Mouse (Mus musculus) kidney, embryonic 16.5 days (tissue): Measurements from ENCODE around the gene Zfp748. TPM values are rescaled to one million over a fixed set of nuclear protein-coding genes. Genes with fewer than 3 reads are reported as not detected.

ENCODE experiments used
- ATAC-seq: fragments of 200-750 bp; cut with Nextera tagmentation; 2 replicates; pipeline ENCODE4 v1.8.0; 2017; ENCODE audit warnings: moderate TSS enrichment; ENCODE audit not compliant: low FRiP score, low TSS enrichment
- H3K27ac ChIP-seq: fragments of 300-500 bp; sonication (generic); 2 replicates; pipeline ENCODE4 v1.5.1; 2014; ENCODE audit warnings: low read length
- H3K27me3 ChIP-seq: fragments of 300-500 bp; sonication (generic); 2 replicates; pipeline ENCODE4 v1.6.1; 2014; ENCODE audit warnings: low read length, control low read depth, mixed read lengths; ENCODE audit not compliant: insufficient read depth
- H3K36me3 ChIP-seq: fragments of 300-500 bp; sonication (generic); 2 replicates; pipeline ENCODE4 v1.6.1; 2014; ENCODE audit warnings: low read length, control low read depth, mixed read lengths; ENCODE audit not compliant: insufficient read depth
- H3K4me1 ChIP-seq: fragments of 300-500 bp; sonication (generic); 2 replicates; pipeline ENCODE4 v1.6.1; 2014; ENCODE audit warnings: low read length, control low read depth, mixed read lengths; ENCODE audit not compliant: insufficient read depth
- H3K4me2 ChIP-seq: fragments of 300-500 bp; sonication (generic); replicated peaks from 2 replicates; pipeline ENCODE4 v1.6.1; 2014; ENCODE audit warnings: low read depth, low read length
- H3K4me3 ChIP-seq: fragments of 300-500 bp; sonication (generic); 2 replicates; pipeline ENCODE4 v1.5.1; 2014; ENCODE audit warnings: mild to moderate bottlenecking, low read length
- H3K9ac ChIP-seq: fragments of 300-500 bp; sonication (generic); replicated peaks from 2 replicates; pipeline ENCODE4 v1.6.1; 2014; ENCODE audit warnings: low read length
- H3K9me3 ChIP-seq: fragments of 300-500 bp; sonication (generic); 2 replicates; pipeline ENCODE4 v1.6.1; 2016; ENCODE audit warnings: low read length, control low read depth
- WGBS: fragments of 180-500 bp; shearing (Covaris S2); extraction: QIAGEN DNeasy Blood & Tissue Kit; methylation state at CpG from one replicate; pipeline ENCODE4 v1.1.7; 2014; 5-methylcytosine and 5-hydroxymethylcytosine counted together
- polyA plus RNA-seq: library from polyadenylated mRNA; unstranded; fragments of >200 nt; fragmentation: Nextera tagmentation; extraction: Ambion mirVana; gene quantifications from 2 replicates; pipeline ENCODE4 v1.2.1, GENCODE M21; 2015

The Zfp748 gene
- polyA plus RNA-seq: 13.5 and 16.0 TPM in 2 replicates

DNA sequence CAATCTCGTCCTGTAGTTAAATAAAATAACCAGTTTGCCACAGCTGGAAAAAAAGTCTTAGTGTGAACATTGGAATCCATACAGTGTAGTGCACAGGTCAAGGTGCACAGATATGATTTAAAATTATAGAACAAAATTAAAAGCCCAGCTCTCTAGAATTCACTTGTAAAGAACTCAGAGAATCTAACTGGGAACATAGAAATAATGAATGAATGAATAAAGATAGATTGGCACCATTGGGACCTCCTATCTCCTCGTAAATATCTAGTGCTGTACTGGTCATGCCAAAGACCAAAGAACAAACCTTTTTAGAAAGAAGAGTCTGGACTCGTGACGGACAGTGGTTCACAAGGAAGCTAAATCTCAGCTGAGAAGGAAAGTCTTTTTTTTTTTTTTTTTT lies at the start of gene Zfp748:
Gene Zfp748, minus strand, starts transcription at position 101 of the 400 bp plus-strand sequence.
- Histone ChIP-seq H3K9ac (peak within 1 kb of the TSS; percentile 94), H3K9me3 (no peaks in the 10 kb centered on the region), H3K36me3 (no peaks in the 10 kb centered on the region), H3K27ac (peak within 1 kb of the TSS; percentile 95), H3K27me3 (no peaks in the 10 kb centered on the region), H3K4me3 (peak within 1 kb of the TSS; percentile 91), H3K4me1 (peaks cover 15% of the 10 kb centered on the region), H3K4me2 (peak within 1 kb of the TSS; percentile 72)
- no peak for ATAC-seq
- 80% methylated on average over 4 of the region's 4 CpGs for WGBS

DNA sequence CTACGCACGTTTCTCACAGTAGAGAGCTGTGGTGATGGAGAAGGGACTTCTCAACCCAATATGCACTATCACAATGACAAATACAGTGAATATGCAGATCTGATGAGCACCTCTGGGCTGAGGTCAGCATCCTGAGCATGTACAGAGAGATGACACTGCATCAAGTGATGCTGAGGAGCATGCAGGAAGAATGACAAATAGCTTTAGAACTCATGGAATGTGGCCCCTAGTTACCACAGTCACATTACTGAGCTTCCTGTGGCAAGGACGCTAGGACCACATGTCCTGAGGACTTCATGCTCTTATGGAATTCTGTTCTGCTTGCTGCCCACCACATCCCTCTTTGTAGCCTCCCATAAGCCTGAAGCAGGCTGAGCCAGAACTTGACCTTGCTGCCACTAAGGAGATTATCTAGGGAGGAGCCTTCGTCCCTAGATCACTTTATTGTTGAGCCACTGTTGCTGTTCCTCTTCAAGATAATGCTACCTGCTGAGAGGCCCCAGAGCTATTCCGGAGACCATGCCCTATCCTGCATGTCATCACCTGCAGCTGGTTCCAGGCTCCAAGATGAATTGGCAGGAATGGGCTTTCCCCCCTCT lies 19.1 kb upstream of the Zfp748 start:
- no peak overlapping the region for H3K4me2 ChIP-seq
- no peak overlapping the region for H3K27ac ChIP-seq
- WGBS: 76% methylated on average over 5 of the region's 5 CpGs
- no peak overlapping the region for H3K9ac ChIP-seq
- H3K27me3 ChIP-seq: no peaks in the 10 kb centered on the region
- H3K9me3 ChIP-seq: no peaks in the 10 kb centered on the region
- H3K36me3 ChIP-seq: no peaks in the 10 kb centered on the region
- no peaks in the 10 kb centered on the region for H3K4me1 ChIP-seq
- H3K4me3 ChIP-seq: no peak overlapping the region
- ATAC-seq: no peak

DNA sequence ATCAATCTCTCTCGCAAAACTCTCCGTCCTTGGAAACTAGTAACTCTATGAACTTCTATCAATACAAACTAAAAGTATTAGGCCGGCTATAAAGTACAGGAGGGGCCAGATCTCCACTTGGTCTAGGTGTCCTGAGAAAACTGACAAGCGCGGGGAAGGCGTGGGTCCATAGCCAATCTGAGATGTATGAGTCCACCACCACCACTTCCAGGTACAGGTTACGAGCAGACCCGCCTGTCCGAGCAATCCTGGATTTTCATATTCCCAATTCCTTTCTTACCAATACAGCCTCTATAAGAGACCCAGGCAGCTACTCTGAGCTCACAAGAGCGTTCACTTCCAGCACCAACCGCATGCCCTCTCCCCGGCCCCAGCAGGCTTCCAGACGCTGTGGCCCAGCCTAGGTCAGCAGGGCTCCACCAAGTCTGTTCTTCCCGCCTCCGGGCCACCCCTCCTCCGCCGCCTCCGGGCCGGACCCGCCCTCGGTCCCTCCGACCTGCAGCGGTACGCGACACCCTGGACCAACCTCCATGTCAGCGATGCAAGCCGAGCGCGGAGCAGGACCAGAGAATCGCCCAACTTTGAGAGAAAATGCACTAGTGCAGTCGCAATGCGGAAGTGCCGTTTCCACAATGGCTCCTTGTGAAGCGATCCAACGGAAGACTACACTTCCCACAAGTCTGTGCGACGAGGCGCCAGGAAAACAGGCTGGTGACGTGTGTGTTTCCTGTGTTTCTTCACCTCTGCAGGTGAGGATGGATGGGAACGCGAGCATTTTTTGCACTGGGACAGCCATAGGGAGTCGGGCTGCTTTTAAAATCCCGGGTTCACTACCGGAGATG lies 904 bp downstream of the Zfp748 start:
- Histone ChIP-seq H3K4me1 (peaks cover 15% of the 10 kb centered on the region), H3K9me3 (no peaks in the 10 kb centered on the region), H3K27ac (peak overlapping the region; percentile 95), H3K9ac (peak overlapping the region; percentile 94), H3K4me3 (peak overlapping the region; percentile 91), H3K27me3 (no peaks in the 10 kb centered on the region), H3K4me2 (peak overlapping the region; percentile 72), H3K36me3 (no peaks in the 10 kb centered on the region)
- ATAC-seq: peak; percentile 98
- under 1% methylated on average over 44 of the region's 44 CpGs for whole genome bisulfite sequencing

DNA sequence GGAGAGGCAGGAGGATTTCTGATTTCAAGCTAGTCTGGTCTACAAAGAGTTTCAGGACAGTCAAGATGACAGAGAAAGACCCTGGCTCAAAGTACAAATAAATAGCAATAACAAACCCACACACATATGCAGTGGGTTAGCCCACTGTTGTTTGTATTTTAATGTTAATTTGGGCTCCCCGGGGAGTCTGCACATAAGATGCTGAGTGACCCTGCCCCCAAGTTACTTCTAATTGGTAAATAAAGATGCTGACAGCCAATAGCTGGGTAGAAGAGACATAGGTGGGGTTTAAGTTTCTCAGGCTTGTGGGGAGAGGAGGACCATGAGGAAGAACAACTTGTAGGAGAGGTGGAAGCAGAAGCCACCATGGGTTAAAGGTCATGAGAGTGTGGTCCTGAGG lies 7.7 kb downstream of the Zfp748 start:
- no peaks in the 10 kb centered on the region for H3K27me3 ChIP-seq

DNA sequence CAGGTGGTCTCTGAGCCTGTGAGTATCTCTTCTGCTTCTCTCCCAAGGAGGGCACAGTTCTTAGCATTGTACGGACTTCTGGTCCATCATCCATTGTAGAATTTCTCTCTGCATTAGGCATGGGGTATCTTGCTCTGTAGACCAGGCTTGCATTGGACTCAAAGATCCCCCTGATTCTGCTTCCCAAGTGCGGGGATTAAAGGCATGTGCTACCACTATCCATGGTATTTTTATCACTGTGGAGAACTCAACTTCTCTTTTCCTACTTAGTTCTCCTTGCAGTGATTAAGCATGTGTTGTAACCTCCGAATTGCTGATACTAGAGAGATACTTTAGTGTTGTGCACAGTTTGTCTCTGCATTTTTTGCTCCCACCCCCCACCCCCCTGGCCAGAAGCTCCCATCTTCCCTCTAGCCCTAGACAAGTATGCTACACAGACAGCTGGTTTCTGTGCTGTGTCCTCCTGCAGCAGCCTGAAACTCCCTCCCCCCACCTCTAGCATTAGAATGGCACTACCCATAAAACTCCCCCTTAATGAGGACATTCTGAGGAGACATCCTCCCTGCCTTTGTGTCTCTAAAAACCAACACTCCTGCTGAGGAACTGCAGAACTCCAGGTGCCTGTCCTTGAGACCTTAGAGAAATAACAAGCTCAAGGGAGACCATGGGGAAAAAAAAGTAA lies 26.4 kb downstream of the Zfp748 start:
- Histone ChIP-seq H3K9me3 (no peaks in the 10 kb centered on the region; the same call in 1 of the 2 replicates), H3K4me2 (no peak overlapping the region), H3K36me3 (no peaks in the 10 kb centered on the region), H3K27me3 (no peaks in the 10 kb centered on the region), H3K9ac (no peak overlapping the region), H3K27ac (no peak overlapping the region), H3K4me3 (no peak overlapping the region), H3K4me1 (peaks cover 12% of the 10 kb centered on the region)
- WGBS: 52% methylated on average over 3 of the region's 3 CpGs
- ATAC-seq: no peak

More for the DNA sequence above, 7.7 kb downstream of the Zfp748 start:
- H3K9ac ChIP-seq: no peak overlapping the region
- no peak overlapping the region for H3K4me3 ChIP-seq
- H3K4me1 ChIP-seq: no peaks in the 10 kb centered on the region
- no peak overlapping the region for H3K4me2 ChIP-seq
- H3K27ac ChIP-seq: no peak overlapping the region
- 78% methylated on average over 1 of the region's 1 CpGs for whole genome bisulfite sequencing
- peaks cover 7% of the 10 kb centered on the region for H3K9me3 ChIP-seq
- peaks cover 40% of the 10 kb centered on the region for H3K36me3 ChIP-seq
- no peak for ATAC-seq

DNA sequence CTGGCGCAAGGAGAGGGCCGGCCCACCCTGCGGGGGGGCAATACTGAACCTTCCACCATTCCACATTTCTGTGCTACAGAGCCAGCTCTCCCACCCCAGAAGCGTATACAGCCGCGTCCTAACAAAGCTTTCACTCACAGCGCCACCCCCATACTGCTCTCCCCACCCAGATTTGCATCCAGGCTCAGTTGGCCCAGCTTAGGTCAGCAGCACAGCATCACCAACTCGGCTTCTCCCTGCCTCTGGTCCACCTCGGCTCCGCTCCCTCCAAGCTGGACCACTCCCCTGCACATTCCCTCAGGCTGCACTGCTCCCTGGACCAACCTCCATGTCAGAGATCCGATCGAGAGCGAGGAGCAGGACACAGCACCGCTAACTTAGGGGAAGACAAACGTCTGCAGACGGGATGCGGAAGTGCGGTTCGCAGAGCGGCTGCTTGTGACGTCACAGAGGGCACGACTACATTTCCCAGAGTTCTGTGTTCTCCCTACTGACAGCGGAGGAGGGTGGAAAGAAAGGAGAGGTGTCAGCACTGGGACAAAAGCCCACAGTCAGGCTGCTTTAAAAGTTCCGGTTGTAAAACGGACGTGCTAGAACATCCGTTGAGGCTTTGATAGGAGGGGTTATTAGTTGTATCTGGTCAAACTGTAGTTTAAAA lies 27.7 kb downstream of the Zfp748 start, which contains the start of the genes Gm26965 and Zfp87:
Gene Gm26965, minus strand, starts transcription at position 399 of the 658 bp plus-strand sequence.
Gene Zfp87, minus strand, starts transcription at position 425 of the 658 bp plus-strand sequence.
- no peaks in the 10 kb centered on the region for H3K9me3 ChIP-seq
- H3K9ac ChIP-seq: peak within 1 kb of the TSS; percentile 81
- under 1% methylated on average over 27 of the region's 27 CpGs for WGBS
- ATAC-seq: peak; percentile 98
- peak within 1 kb of the TSS; percentile 92 for H3K4me3 ChIP-seq
- H3K4me2 ChIP-seq: peak within 1 kb of the TSS; percentile 91
- H3K27ac ChIP-seq: peak within 1 kb of the TSS; percentile 79; the same call in 1 of the 2 replicates
- no peaks in the 10 kb centered on the region for H3K27me3 ChIP-seq
- peaks cover 2% of the 10 kb centered on the region; the same call in 1 of the 2 replicates for H3K36me3 ChIP-seq
- peaks cover 12% of the 10 kb centered on the region for H3K4me1 ChIP-seq

DNA sequence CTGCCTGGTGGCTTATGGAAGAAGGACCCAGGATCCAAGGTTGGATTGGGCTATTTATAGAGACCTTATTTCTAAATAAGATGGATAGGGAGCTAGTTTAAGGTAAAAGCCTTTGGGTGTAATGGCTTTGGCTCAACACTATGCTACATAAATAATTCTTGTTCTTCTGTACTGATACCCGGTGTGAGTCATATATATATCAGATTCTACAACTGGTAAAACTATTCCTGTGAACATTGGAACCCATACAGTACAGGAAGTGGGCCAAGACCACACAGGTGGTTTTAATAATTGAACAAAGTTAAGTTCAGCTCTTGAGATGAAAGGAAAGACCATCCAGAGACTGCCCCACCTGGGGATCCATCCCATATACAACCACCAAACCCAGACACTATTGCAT lies 52.7 kb downstream of the Zfp748 start:
- Histone ChIP-seq H3K4me1 (peaks cover 6% of the 10 kb centered on the region), H3K27me3 (no peaks in the 10 kb centered on the region), H3K4me2 (no peak overlapping the region), H3K9me3 (no peaks in the 10 kb centered on the region), H3K27ac (no peak overlapping the region), H3K36me3 (0 out of 2 replicates have a peak, but pooled peaks cover 5% of the 10 kb centered on the region), H3K9ac (no peak overlapping the region), H3K4me3 (no peak overlapping the region)
- WGBS: 83% methylated on average over 1 of the region's 1 CpGs
- no peak for ATAC-seq

DNA sequence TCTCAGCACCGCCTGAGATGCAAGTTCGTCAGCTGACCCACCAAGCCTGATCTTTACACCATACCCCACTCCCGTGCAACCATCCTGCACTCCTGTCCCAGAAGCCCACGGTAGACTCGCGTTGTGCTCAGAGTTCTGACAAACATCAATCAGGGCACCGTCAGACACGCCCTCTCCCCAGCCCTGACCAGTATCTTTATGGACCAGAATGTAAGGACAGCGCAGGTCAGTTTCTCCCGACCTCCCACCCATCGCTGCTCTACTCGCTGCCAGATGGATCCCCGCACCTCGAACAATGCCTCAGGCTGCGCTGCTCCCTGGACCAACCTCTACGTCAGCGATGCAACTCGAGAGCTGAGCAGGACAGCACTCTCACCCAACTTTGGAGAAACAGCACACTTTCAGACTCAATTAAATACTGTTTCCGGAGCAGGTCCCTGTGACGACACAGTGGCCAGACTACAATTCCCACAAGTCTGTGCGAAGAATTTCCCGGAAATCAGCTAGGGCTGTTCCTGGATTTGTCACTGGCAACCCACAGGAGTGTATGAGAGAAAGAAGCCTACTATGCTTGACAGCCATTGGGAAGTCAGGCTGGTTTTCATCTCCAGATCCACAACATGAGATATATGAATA lies 53.4 kb downstream of the Zfp748 start, which contains the start of gene Zfp58:
Gene Zfp58, minus strand, starts transcription at position 472 of the 636 bp plus-strand sequence.
- no peaks in the 10 kb centered on the region for H3K27me3 ChIP-seq
- WGBS: under 1% methylated on average over 22 of the region's 22 CpGs
- H3K4me3 ChIP-seq: peak within 1 kb of the TSS; percentile 87
- H3K9me3 ChIP-seq: peaks cover 2% of the 10 kb centered on the region; the same call in 1 of the 2 replicates
- peak within 1 kb of the TSS; percentile 62 for H3K27ac ChIP-seq
- peak within 1 kb of the TSS; percentile 67 for H3K4me2 ChIP-seq
- H3K36me3 ChIP-seq: peaks cover 6% of the 10 kb centered on the region
- ATAC-seq: peak; percentile 95
- peak within 1 kb of the TSS; percentile 82 for H3K9ac ChIP-seq
- H3K4me1 ChIP-seq: peaks cover 6% of the 10 kb centered on the region

DNA sequence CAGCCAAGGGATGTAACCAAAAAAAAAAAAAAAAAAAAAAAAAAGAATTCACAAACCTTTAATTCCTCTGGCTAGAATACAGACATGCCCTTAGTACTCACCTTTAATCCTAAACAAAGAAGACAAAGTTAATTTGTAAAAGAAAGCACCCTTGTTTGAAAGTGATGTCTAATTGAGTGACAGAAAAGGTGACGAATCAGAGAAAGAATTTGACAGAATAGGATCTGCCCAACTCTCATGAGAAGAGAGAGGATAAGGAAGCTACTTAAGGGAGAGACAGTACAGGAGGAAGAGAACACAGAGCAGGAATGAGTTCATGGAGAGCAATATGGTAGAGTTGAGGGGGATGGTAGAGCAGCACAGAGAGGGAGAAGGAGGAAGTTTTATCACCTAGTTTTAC lies 58.0 kb downstream of the Zfp748 start:
- no peak overlapping the region for H3K4me2 ChIP-seq
- H3K36me3 ChIP-seq: peaks cover 44% of the 10 kb centered on the region
- H3K4me3 ChIP-seq: no peak overlapping the region
- 89% methylated on average over 1 of the region's 1 CpGs for WGBS
- no peak overlapping the region for H3K9ac ChIP-seq
- H3K4me1 ChIP-seq: peaks cover 6% of the 10 kb centered on the region
- no peak overlapping the region for H3K27ac ChIP-seq
- ATAC-seq: no peak
- peaks cover 28% of the 10 kb centered on the region for H3K9me3 ChIP-seq
- no peaks in the 10 kb centered on the region for H3K27me3 ChIP-seq
